Mouse (Mus musculus): ENCODE measurements at regions not wholly inside any gene's neighbourhood (a gene's known extent, or its start where the extent isn't known, plus 50 kb on each side); places are given as distances from the start of the nearest gene placed in this dataset.

DNA sequence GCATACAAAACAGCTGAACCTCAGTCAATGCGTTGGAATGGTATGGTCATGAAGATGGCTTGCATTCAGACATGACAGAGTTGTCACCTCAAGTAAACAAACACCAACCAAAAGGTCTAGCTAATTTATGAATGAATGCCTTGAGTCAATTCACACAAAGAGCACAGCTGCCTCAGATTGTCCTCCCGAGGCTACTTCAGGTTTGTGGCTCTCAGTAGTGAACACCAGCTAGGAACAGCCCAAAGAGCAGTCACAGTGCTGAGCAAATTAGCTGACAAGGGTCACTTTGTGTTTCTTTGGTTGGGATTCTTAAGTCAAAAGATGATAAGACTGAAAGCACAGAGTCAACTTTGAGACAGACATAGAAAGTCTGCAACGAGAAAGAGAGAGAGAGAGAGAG, 68.7 kb upstream of the Peli2 start:
- TF ChIP-seq POLR2A (IDR thresholded peaks at IDR 0.05; ENCODE audit: borderline replicate concordance, extremely low read depth, low read depth, low read length) (no peak), CTCF (IDR thresholded peaks at IDR 0.05; ENCODE audit: insufficient read depth, low read length) (no peak)

Measured in lung, adult 2 months (tissue).